Mouse (Mus musculus): Measurements from ENCODE around the gene Mdfi.

DNA sequence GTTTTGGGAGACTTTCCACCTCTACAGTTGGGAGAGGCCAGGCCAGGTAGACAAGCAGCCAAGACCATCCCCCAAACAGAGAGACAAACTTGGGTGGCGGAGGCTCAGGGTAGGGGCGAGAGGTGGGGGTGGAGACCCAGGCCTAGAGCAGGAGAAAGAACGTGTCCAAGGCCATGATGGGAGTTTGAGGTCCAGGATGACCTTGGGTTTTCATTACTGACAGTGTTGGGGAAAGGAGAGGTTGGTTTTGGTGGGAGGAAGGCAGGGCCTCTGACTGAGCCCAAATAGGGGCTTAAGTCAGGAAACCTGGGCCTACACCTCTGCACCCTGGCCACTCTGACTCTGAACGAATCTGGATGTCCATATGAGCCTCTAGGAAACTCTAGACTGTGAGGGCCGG lies 2.7 kb downstream of the Mdfi start:
- TF ChIP-seq TAL1 (IDR thresholded peaks at IDR 0.05; ENCODE audit: low read length), result no peak
- TF ChIP-seq GATA1 (IDR thresholded peaks at IDR 0.05; ENCODE audit: low read length), result no peak

All from erythroblast, embryonic 14.5 days (primary cell).